ENCODE assay signal across 10 mouse cellular contexts in the genomic region with DNA sequence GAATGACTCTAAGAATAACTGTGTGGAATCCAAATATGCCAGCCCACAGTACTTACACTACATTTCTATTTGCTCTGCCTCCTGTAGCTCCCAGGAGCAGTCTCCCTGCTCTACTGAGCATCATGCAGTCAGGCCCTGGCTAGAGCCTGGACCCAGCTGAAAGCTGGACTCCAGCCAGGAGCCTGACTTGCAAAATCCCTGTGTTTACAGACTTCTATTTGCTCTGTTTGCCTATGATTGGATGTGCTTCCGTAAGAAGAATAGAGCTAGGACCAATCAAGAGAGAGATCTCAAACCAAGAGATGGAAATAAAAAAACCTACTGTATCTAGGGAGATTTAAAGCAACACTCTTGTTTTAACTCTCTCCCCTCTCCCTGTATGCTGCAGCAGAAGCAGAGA.
DNase-seq lines count a peak whose midpoint lies in the region; ATAC-seq and TF ChIP-seq lines count a peak whose summit lies in the region.
"Had no signal": no experiment of that assay in that cellular context is flagged by ENCODE, and none has a peak within 500 bp of the region (broad histone marks: within the 10 kb centered on the region; RNA-seq: fewer than 3 reads in every experiment).

No protein-coding gene starts in this region.

- no peak overlapping the region for H3K4me2 ChIP-seq in kidney, postnatal 0 days (ENCODE audit: low read length)
- no peak overlapping the region for H3K4me2 ChIP-seq in intestine, embryonic 16.5 days (ENCODE audit: low read depth, low read length)

- H3K9ac ChIP-seq in kidney, postnatal 0 days (ENCODE audit: low read depth, low read length): no peak overlapping the region
- no peak overlapping the region for H3K9ac ChIP-seq in intestine, embryonic 16.5 days (ENCODE audit: low read depth, low read length)

- H3K9me3 ChIP-seq in kidney, postnatal 0 days (replicated peaks; ENCODE audit: low read length): no peaks in the 10 kb centered on the region
- no peaks in the 10 kb centered on the region for H3K9me3 ChIP-seq in intestine, embryonic 16.5 days (ENCODE audit: control insufficient read depth, low read length)

- TF ChIP-seq CTCF in kidney, postnatal 0 days (IDR thresholded peaks at IDR 0.05; ENCODE audit: low read depth): no peak

- H3K4me3 ChIP-seq in kidney, postnatal 0 days (replicated peaks; ENCODE audit: low read depth, low read length): no peak overlapping the region
- no peak overlapping the region for H3K4me3 ChIP-seq in intestine, embryonic 16.5 days (ENCODE audit: low read length)
- H3K4me3 ChIP-seq: myocyte had no signal

- no peak overlapping the region for H3K27ac ChIP-seq in kidney, postnatal 0 days
- H3K27ac ChIP-seq in intestine, embryonic 16.5 days (ENCODE audit: low read length): no peak overlapping the region

- no peaks in the 10 kb centered on the region for H3K4me1 ChIP-seq in kidney, postnatal 0 days (replicated peaks; ENCODE audit: insufficient read depth, low read length)
- no peaks in the 10 kb centered on the region for H3K4me1 ChIP-seq in intestine, embryonic 16.5 days (ENCODE audit: control insufficient read depth, insufficient read depth, low read length)

- ATAC-seq in kidney, postnatal 0 days (replicated peaks; ENCODE audit: low FRiP score, low read depth): peak; percentile 65; the same call in 1 of the 2 replicates
- peak; percentile 66 for ATAC-seq in intestine, embryonic 16.5 days
- no peak for ATAC-seq in erythroblast, adult 5-6 weeks (replicated peaks; ENCODE audit: low FRiP score, poor library complexity, severe bottlenecking)

- no peaks in the 10 kb centered on the region for H3K36me3 ChIP-seq in kidney, postnatal 0 days (ENCODE audit: insufficient read depth, low read length)
- H3K36me3 ChIP-seq in intestine, embryonic 16.5 days (ENCODE audit: control insufficient read depth, insufficient read depth, low read length): no peaks in the 10 kb centered on the region

- no peaks in the 10 kb centered on the region for H3K27me3 ChIP-seq in kidney, postnatal 0 days (ENCODE audit: insufficient read depth, low read length)
- H3K27me3 ChIP-seq in intestine, embryonic 16.5 days (replicated peaks; ENCODE audit: control insufficient read depth, insufficient read depth, low read length): no peaks in the 10 kb centered on the region

- 68% methylated on average over 1 of the region's 1 CpGs for WGBS in kidney, postnatal 0 days
- 43% methylated on average over 1 of the region's 1 CpGs for WGBS in intestine, embryonic 16.5 days

- DNase-seq in kidney, postnatal 0 days (ENCODE audit: low spot score): peak; percentile 40
- DNase-seq in kidney, adult 18-20 months: no peak
- DNase-seq in 3T3-L1 (ENCODE audit: low read depth, low spot score): peak; percentile 76
- DNase-seq in brain, adult 2 months (ENCODE audit: low read depth, low spot score): peak; percentile 87
- DNase-seq in ovary, adult 18-20 months (ENCODE audit: low spot score): no peak
- no peak for DNase-seq in urinary bladder, postnatal 10 days (ENCODE audit: low spot score)
- DNase-seq: thymus, adult 2 months had no signal

Comparison
In these comparisons a context has a peak if more than half of its experiments do, and no peak if none do; other contexts are left out.
1. DNase-seq: peak in kidney, postnatal 0 days (single experiment), 3T3-L1 (single experiment) and brain, adult 2 months (single experiment); none in kidney, adult 18-20 months (single experiment), ovary, adult 18-20 months (single experiment) and urinary bladder, postnatal 10 days (single experiment).